Mouse (Mus musculus) gastrocnemius, postnatal 14 days (tissue): ENCODE results near the gene Gm281. TPM values are rescaled to one million over a fixed set of nuclear protein-coding genes. Genes with fewer than 3 reads are reported as not detected.
A peak's percentile ranks its signal among the peaks of the same experiment; 100 is the strongest.
"Not testable (repeated sequence)": the region's sequence is repeated elsewhere in the genome, so short reads cannot be mapped to it uniquely, and the experiment has no call there.

ENCODE experiments used
- DNase-seq: peaks from one replicate; pipeline ENCODE4 v3.0.0; 2021; ENCODE audit warnings: mixed read lengths
- intact Hi-C: fragments of 180-260 bp; cut with DNase I; formaldehyde crosslinking; loops from one replicate; pipeline ENCODE4 v1.15.1; 2025; ENCODE audit warnings: low total_unique reads
- long read RNA-seq, 2 experiments: library from polyadenylated mRNA; stranded (forward); transcript quantifications; one replicate each; pipeline ENCODE4 v2.0.0; 2021
- total RNA-seq, 2 experiments: library from RNA; stranded (reverse); gene quantifications; 2 replicates each; pipeline ENCODE4 v1.2.3; 2021

The Gm281 gene
- total RNA-seq: not detected
- long read RNA-seq, experiment 1: 0 reads
- long read RNA-seq, experiment 2: 0 reads

GRCm38 (mm10) chr14:13914387-13915082, at the start of gene Gm281:
Gene Gm281, minus strand, starts transcription at chr14:13914478.
- DNase-seq: no peak
- intact Hi-C loops: loop anchor here (5.0 kb wide), 1 partner anchor 557 kb away; no protein-coding TSS in a partner anchor

DNA sequence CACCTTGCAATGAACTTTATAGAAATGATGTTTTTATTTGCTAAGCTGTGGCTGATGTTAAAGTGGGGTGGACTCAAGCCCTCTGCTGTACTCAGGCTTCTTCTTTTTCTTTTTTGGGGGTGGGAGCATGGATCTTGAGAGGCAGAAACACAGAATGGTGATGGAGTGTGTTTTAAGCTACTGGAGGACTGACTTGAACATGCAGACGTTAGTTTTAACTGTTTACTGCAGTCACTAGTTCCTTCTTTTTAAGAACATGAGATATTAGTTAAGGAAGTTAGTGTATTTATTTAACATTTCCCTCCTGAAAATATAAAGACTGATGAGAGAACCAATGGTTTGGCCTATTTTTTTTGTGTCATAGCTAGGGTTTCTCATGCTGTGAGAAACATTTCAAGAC, 49.2 kb upstream of the Gm281 start:
- no peak for DNase-seq

DNA sequence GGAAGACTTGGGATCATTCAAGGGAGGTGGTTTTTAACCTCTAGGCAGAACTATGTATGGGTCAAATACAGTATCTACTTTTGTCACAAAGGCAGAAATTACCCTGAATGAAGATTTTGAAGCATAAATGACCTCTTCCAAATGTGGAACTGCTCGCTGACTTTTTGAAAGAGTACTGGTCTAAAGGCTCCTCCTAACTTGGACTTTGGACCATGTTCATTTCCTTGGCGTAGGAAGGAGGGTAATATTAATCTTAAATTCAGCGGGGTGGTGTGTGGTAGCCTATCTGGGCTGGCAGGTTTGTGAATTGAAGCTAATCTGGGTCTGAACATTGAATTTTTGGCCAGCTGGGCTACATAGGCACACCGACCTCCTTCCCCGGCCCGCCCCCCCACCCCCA, 48.2 kb upstream of the Gm281 start:
- intact Hi-C loops: loop anchor here (10.0 kb wide), 1 partner anchor 52 kb away; no protein-coding TSS in a partner anchor
- no peak for DNase-seq

More for the DNA sequence above, 49.2 kb upstream of the Gm281 start:
- intact Hi-C loops: loop anchor here (10.0 kb wide), 1 partner anchor 51 kb away; no protein-coding TSS in a partner anchor

GRCm38 (mm10) chr14:13961401-13962112, 47.3 kb upstream of the Gm281 start, which contains the start of the genes Atxn7 and Thoc7:
Gene Atxn7, plus strand, starts transcription at chr14:13961440.
Gene Thoc7, minus strand, starts transcription at chr14:13961852.
- peak; percentile 24 for DNase-seq
- intact Hi-C loops: loop anchor here (10.0 kb wide), 1 partner anchor 53 kb away; no protein-coding TSS in a partner anchor

- intact Hi-C loops: loop anchor here (10.0 kb wide), 1 partner anchor 54 kb away; no protein-coding TSS in a partner anchor
- DNase-seq: peak; percentile 78
Observed at GRCm38 (mm10) chr14:13960482-13961325, 46.4 kb upstream of the Gm281 start.

DNA sequence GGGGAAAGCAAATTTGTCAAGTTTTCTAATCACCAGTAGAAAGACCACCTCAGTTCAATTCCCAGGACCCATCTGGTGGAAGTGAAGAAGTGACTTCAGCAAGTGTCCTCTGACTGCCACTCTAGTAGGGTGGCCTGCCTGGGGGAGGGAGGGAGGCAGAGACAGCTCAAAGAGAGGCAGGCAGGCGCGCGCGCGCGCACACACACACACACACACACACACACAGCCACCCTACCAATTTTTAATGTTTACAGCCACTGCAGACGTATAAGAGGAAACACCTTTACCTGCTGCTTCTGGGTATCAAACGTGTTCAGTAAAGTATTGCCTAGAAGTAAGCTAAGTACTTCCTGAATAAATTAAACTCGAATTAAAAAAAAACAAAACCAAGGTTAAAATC, 45.8 kb upstream of the Gm281 start:
- no peak for DNase-seq
- intact Hi-C loops: loop anchor here (10.0 kb wide), 1 partner anchor 55 kb away; no protein-coding TSS in a partner anchor

DNA sequence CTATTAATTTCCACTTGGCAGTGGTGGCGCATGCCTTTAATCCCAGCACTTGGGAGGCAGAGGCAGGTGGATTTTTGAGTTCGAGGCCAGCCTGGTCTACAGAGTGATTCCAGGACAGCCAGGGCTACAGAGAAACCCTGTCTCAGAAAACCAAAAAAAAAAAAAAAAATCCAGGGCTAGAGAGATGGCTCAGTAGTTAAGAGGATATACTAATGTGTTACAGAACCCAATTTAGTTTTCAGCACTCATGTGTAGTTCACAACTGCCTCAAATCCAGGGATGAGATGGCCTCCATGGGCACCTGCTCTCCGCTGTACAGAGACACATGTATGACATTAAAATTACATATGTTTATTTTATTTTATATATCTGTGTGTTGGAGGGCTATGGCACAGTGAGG, 37.9 kb upstream of the Gm281 start:
- intact Hi-C loops, DNase-seq: not testable (repeated sequence)

DNA sequence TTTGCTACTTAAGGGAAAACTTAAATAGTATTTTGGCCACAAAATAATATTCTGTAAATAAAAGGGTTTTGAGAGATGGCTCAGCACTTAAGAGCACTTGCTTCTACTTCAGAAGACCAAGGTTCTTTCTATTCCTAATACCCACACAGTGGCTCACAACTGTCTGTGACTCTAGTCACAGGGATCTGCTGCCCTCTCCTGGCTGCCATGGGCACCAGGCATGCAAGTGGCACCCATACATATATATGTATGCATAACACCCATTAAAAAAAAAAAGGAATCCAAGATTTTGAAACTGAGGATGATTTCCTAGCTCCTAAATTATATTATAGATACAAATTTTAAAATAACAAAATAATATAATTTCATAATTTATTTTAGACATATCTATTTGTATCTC, 36.1 kb upstream of the Gm281 start:
- no peak for DNase-seq
- intact Hi-C loops: no loop called here

- intact Hi-C loops: no loop called here
- DNase-seq: no peak
Observed at GRCm38 (mm10) chr14:13948345-13948744, 34.1 kb upstream of the Gm281 start.

GRCm38 (mm10) chr14:13944686-13945085, 30.4 kb upstream of the Gm281 start:
- intact Hi-C loops: no loop called here
- DNase-seq: no peak

DNA sequence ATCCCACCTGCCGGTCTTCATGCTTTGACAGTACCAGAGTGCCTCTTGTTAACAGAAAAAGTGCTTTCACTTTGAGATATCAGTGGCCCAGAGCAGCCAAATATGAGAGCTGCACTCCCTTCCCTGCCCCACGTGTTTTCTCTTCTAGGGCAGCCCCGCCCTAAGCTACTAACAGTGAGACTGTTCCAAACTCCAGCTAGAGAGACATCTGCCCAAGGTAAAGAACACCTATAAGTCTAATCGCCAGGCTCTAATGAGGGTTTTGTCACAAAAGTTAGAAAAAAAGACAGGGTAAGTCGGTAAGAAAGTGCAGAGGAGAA, 19.7 kb upstream of the Gm281 start:
- intact Hi-C loops: no loop called here
- no peak for DNase-seq

DNA sequence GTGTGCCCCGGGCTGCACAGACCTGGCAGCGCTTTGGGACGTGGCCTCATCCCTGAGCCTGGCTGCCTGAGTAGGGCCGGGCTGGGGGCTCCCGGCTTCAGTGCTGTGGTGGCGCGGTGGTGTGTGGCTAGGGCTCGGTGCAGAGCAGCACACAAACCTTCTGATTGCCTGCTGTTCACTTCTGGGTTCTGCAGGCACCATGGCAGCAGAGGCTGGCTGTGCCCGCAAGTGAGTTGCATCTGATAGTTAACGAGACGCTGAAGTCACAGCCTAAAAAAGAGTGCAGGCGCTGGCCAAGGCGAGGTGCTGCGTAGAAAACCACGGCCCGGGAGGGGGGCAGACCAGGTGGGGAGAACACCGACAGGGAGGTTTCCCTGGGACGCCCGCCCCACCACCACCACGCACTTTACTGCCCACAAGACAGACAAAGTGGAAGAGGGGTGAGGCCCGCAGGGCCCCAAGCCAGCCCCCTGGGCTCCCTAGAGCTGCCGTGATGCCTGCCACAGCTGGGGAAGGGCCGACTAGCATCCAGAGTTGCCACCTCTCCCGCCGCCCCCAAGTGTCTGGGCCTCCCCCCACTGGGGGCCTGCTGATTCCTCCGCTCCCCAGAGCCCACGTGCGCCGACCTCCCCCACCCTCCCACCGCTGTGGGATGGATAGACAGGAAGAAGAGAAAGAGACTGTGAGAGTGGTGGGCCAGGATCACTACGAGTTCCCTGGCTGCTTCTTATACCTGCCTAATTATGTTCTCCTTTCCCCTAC, 19.2 kb upstream of the Gm281 start:
- no peak for DNase-seq
- intact Hi-C loops: no loop called here

- intact Hi-C loops: loop anchor here (5.0 kb wide), 1 partner anchor 560 kb away; no protein-coding TSS in a partner anchor
- DNase-seq: peak; percentile 27
Observed at GRCm38 (mm10) chr14:13917630-13918029, 3.4 kb upstream of the Gm281 start.

- intact Hi-C loops: loop anchor here (5.0 kb wide), 1 partner anchor 560 kb away; no protein-coding TSS in a partner anchor
- DNase-seq: no peak
Observed at GRCm38 (mm10) chr14:13917208-13917607, 2.9 kb upstream of the Gm281 start.

GRCm38 (mm10) chr14:13915207-13915606, 929 bp upstream of the Gm281 start:
- intact Hi-C loops: loop anchor here (5.0 kb wide), 1 partner anchor 558 kb away; no protein-coding TSS in a partner anchor
- DNase-seq: no peak

DNA sequence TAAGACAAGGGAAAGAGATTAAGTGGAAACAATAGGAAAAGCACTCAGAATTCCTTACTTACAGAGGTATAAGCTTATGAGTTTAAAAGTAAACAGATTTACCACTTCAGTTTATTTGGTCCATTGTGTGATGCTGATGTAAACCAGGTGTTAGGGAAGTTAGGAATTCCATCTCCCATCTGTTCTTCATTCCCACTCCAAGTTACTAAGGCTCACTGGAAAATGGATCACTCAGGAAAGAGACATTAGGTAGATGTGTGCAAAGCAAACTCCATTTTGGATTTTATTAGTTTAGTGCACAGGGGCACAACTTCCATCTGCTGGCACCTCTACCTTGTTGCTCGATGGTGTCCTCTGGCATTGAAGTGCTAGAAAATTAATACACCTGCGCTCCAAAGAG, 4.1 kb downstream of the Gm281 start:
- no peak for DNase-seq
- intact Hi-C loops: no loop called here

DNA sequence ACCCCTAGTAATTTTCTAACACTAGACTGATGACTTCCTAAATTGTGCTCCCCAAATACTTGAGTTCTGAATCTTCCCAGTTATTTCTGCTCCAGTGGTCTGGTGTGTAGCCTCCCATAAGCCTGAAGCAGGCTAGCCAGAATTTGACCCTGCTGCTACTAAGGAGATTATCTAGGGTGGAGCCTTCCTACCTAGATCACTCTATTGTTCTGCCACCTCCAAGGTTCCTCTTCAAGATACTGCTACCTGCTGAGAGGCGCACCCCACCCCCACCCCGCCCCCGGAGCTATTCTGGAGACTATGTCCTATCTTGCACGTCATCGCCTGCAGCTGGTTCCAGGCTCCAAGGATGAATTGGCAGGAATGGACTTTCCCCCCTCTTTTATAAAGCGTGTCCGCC, 7.1 kb downstream of the Gm281 start:
- intact Hi-C loops: no loop called here

DNA sequence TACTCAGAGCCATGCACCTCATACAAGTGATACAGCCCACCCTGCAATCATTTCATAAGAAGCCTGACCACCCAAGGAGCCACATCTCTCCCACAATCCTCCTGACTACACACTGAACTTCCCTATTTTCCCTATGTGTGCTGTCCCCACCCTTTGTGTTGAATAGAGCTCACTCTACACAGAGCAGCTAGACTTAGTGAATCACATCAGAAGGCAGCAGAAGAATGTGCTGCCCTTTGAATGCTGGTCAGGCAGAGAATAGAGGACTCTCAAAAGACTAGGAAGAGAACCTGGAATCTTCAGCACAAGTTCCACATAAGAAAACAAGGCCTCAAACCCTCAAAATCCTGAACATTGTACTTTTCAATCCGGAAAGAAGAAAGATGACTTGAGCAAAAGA, 7.8 kb downstream of the Gm281 start:
- DNase-seq: no peak
- intact Hi-C loops: no loop called here

More for the DNA sequence above, 7.1 kb downstream of the Gm281 start:
- no peak for DNase-seq

DNA sequence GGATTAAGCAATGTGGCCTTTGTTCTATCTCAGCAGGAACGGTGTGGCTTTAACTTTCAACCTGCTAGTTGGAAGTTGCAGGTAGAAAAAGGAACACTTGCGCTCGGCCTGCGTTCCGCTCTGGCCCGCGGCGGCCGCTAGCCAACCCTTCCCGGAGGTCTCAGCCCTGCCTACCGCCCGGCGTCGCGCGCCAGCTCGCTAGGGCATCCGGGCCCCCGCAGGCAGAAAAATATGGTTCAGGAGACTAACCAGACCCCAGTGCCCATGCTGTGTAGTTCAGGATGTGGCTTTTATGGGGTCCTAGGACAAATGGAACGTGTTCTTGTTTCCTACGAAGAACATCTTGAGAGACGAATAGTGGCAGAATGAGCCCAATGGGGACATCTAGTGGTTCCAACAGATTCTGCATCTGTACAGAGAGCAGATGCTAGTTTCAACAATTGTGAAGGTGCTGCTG, 12.6 kb downstream of the Gm281 start:
- intact Hi-C loops: no loop called here
- DNase-seq: peak; percentile 13
